Mouse (Mus musculus) liver, embryonic 14.5 days (tissue): ENCODE measurements around the gene Tspyl3.
"Not testable (repeated sequence)": the region's sequence is repeated elsewhere in the genome, so short reads cannot be mapped to it uniquely, and the experiment has no call there.

Source experiments
- CTCF ChIP-seq: IDR thresholded peaks from 2 replicates; pipeline ENCODE4 v1.5.1; 2016; ENCODE audit warnings: antibody characterized with exemption, low read depth, control low read depth
- EP300 ChIP-seq: IDR thresholded peaks from 2 replicates; pipeline ENCODE4 v1.6.1; 2016; ENCODE audit warnings: antibody characterized with exemption, low read depth

GRCm38 (mm10) chr2:153274200-153274918 is 49.1 kb upstream of the Tspyl3 start:
- TF ChIP-seq CTCF, EP300: not testable (repeated sequence)
